Mouse (Mus musculus): Measurements from ENCODE around the gene Sh2d1b1. TPM values are rescaled to one million over a fixed set of nuclear protein-coding genes. Genes with fewer than 3 reads are reported as not detected.

Sh2d1b1 gene
- polyA plus RNA-seq, 1 experiment = not detected

DNA sequence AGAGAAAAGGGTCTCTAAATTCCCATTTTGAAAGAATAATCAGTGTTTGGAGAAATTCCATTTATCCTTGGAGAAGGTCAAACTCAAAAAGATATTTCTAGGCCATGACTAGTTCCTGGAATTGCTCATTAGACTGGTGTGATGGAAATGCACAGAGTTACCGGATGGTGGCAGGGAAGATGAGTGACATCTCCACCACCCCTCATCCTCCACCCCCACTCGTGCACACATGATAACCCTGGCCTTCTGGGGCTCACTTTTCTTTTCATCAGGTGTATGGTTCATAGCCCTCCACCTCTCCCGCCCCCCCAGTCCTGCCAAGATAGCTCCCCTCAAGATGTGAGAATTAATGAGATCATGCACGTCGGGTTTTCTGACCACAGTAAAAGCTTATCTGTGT lies 16.1 kb downstream of the Sh2d1b1 start:
- Histone ChIP-seq H3K9me3 (peaks cover 5% of the 10 kb centered on the region), H3K36me3 (replicated peaks; ENCODE audit: low read length) (no peaks in the 10 kb centered on the region), H3K4me1 (peaks cover 11% of the 10 kb centered on the region), H3K4me3 (replicated peaks) (no peak overlapping the region), H3K27me3 (replicated peaks) (peaks cover 2% of the 10 kb centered on the region)
- TF ChIP-seq FLI1 (IDR thresholded peaks at IDR 0.05; ENCODE audit: low read length) = no peak

DNA sequence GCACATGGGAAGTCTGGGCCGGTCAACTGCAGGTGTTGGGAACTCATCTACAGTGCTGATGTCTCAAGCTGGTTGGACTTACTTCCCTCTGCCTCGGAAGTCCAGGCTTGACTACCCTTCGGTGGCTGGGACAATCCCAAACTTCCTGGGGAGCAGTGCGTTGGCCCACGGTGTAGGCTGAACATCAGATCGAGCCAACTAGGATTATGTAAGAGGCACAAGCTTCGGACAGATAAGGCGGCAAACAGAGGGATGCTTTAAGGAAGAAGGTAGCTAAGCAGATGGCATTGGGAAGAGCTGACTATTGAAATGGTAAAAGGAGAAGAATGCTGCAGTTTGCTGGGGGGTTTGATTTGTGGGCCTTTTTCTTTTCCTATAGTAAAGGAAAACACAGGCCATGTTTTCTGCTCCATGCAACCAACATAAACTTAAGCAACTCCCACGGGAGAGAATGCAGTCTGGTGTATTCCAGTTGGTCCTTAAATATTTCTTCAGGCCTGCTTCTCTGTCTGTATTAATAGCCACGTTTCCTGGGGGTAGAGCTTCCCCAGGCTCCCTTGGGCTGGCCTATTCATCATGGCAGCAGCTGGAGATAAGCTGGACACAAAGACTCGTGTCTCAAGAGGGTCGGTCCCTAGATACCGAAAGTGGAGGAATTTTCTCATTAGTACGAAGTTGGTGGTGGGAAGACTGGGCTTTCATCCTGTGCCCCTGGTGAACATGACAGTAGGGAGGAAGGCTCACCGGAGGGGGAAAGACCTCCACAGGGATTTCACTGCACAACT lies 17.9 kb downstream of the Sh2d1b1 start:
- Histone ChIP-seq H3K36me3 (replicated peaks; ENCODE audit: low read length) (peaks cover 15% of the 10 kb centered on the region), H3K9me3 (peaks cover 1% of the 10 kb centered on the region), H3K27me3 (replicated peaks) (peaks cover under 1% of the 10 kb centered on the region), H3K4me3 (replicated peaks) (no peak overlapping the region), H3K4me1 (peaks cover 14% of the 10 kb centered on the region)
- TF ChIP-seq GATA1 (IDR thresholded peaks at IDR 0.05; ENCODE audit: borderline replicate concordance, low read length) (no peak), FLI1 (IDR thresholded peaks at IDR 0.05; ENCODE audit: low read length) (no peak)

DNA sequence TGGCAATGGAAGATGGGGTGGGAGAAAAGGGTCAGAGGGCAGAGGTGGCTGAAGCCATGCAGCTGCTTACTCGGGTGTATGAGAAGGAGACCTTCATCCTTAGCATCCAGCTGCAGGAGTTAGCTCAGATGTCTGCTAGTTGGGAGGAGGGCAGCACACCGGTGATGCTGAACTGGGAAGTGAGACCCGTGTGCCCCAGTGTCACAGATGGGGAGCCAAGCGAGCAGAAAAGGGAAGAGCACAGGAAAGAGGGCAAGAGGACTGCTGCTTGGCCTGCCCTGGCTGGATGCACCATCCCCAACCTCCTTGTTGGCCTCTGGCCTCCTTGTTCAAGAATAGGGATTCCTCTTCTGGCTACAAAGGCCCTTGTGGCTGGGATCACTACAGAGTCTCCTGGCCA lies 22.4 kb downstream of the Sh2d1b1 start:
- Histone ChIP-seq H3K9me3 (no peaks in the 10 kb centered on the region), H3K4me1 (peaks cover 23% of the 10 kb centered on the region), H3K27me3 (replicated peaks) (peaks cover 2% of the 10 kb centered on the region), H3K4me3 (replicated peaks) (no peak overlapping the region), H3K36me3 (replicated peaks; ENCODE audit: low read length) (peaks cover 56% of the 10 kb centered on the region)
- no peak for TF ChIP-seq FLI1 (IDR thresholded peaks at IDR 0.05; ENCODE audit: low read length)
- no peak for TF ChIP-seq GATA1 (IDR thresholded peaks at IDR 0.05; ENCODE audit: borderline replicate concordance, low read length)

DNA sequence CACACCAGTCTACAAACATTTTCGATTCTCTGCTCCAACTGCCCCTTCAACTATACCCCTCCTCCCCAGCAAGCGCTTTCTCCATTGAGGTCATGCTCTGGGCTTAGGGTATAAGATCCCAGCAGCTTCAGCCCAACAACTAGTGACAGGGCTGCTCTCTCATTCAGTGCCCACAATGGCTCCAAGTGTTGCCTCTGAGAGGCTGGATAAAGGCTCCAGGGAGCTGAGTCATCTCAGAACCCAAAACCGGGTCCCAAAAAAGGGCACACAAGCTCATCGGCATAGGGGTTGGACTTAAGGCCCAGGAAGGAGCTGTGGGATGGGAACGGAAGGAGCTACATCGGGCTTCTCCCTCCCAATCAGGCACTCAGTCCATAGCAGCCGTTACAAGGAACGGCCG lies 24.6 kb downstream of the Sh2d1b1 start:
- peaks cover 2% of the 10 kb centered on the region for H3K27me3 ChIP-seq (replicated peaks)
- peaks cover 76% of the 10 kb centered on the region for H3K36me3 ChIP-seq (replicated peaks; ENCODE audit: low read length)
- H3K4me3 ChIP-seq (replicated peaks) = no peak overlapping the region
- H3K4me1 ChIP-seq = peaks cover 19% of the 10 kb centered on the region
- peaks cover 3% of the 10 kb centered on the region; the same call in 1 of the 2 replicates for H3K9me3 ChIP-seq
- TF ChIP-seq FLI1 (IDR thresholded peaks at IDR 0.05; ENCODE audit: low read length) = no peak
- TF ChIP-seq GATA1 (IDR thresholded peaks at IDR 0.05; ENCODE audit: borderline replicate concordance, low read length) = no peak

DNA sequence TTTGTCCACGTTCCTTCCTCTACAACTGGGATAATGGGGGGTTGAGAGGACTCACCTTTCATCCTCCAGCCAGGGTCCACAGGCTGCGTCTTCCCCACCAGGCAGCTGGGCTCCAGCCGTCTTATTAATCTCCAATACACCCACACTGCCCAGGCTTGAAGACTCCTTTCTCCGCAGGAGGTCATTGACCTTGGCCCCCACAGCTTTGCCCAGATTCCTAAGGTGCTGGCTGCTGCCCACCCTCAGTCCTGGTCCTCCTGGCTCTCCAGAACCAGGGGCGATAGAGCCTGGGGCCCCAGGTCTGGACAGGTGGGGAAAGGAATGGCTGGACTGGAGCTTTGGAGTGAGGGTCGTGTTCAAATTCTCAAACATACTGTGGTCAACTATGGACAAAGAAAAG lies 25.3 kb downstream of the Sh2d1b1 start:
- H3K36me3 ChIP-seq (replicated peaks; ENCODE audit: low read length) = peaks cover 77% of the 10 kb centered on the region
- no peak for TF ChIP-seq GATA1 (IDR thresholded peaks at IDR 0.05; ENCODE audit: borderline replicate concordance, low read length)
- H3K4me1 ChIP-seq = peaks cover 19% of the 10 kb centered on the region

DNA sequence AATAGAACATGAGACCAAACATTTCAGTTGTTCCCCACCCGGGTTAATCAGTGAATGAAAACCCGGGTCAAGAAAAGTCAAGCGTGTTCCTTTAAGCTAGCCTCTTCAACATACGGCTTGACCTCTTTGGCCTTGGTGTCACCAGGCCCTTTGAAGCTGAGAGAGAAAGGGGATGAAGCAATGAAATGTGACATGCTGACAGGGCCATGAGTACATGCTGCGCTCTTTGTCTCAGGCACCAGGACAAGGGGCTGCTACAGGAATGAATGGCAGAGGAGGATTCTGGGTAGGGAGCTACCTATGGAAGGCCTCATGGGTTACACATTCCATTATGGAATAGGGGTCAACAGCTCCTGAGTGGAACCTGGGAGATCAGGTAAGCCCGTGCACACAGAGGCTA lies 26.0 kb downstream of the Sh2d1b1 start:
- H3K4me1 ChIP-seq = peaks cover 19% of the 10 kb centered on the region

More for the DNA sequence above, 25.3 kb downstream of the Sh2d1b1 start:
- no peak overlapping the region for H3K4me3 ChIP-seq (replicated peaks)
- H3K27me3 ChIP-seq (replicated peaks) = peaks cover 2% of the 10 kb centered on the region
- H3K9me3 ChIP-seq = peaks cover 3% of the 10 kb centered on the region; the same call in 1 of the 2 replicates

GRCm38 (mm10) chr1:170305002-170305401 lies 27.9 kb downstream of the Sh2d1b1 start:
- no peak for TF ChIP-seq FLI1 (IDR thresholded peaks at IDR 0.05; ENCODE audit: low read length)
- no peak for TF ChIP-seq GATA1 (IDR thresholded peaks at IDR 0.05; ENCODE audit: borderline replicate concordance, low read length)
- peaks cover 15% of the 10 kb centered on the region for H3K4me1 ChIP-seq

More for the DNA sequence above, 26.0 kb downstream of the Sh2d1b1 start:
- peaks cover 77% of the 10 kb centered on the region for H3K36me3 ChIP-seq (replicated peaks; ENCODE audit: low read length)
- H3K4me3 ChIP-seq (replicated peaks) = no peak overlapping the region
- H3K9me3 ChIP-seq = peaks cover 3% of the 10 kb centered on the region; the same call in 1 of the 2 replicates
- H3K27me3 ChIP-seq (replicated peaks) = peaks cover 2% of the 10 kb centered on the region
- TF ChIP-seq GATA1 (IDR thresholded peaks at IDR 0.05; ENCODE audit: borderline replicate concordance, low read length) = no peak
- no peak for TF ChIP-seq FLI1 (IDR thresholded peaks at IDR 0.05; ENCODE audit: low read length)

DNA sequence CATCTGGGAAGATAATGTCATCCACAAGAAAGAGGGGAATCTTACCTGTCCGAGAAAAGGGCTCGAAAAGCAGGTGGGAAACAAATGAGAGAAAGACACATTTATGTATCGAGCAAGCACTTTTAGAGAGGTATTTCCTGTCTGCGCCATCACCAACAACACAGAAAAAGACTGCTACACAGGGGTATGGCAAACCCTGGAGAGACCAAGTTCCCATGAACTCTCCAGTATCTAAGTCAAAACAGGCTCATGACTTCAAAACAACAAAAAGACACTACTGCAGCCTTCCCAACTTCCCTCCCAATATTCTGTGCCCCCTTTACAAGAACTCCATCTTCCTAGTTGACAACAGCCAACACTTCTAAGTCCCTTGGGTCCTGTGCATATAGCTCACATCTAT lies 29.1 kb downstream of the Sh2d1b1 start, which contains the start of gene Gm7694:
Gene Gm7694, minus strand, starts transcription at position 101 of the 400 bp plus-strand sequence.
- Histone ChIP-seq H3K9me3 (peaks cover 3% of the 10 kb centered on the region; the same call in 1 of the 2 replicates), H3K4me3 (replicated peaks) (no peak within 1 kb of the TSS), H3K4me1 (peaks cover 13% of the 10 kb centered on the region), H3K36me3 (replicated peaks; ENCODE audit: low read length) (peaks cover 55% of the 10 kb centered on the region), H3K27me3 (replicated peaks) (peaks cover 2% of the 10 kb centered on the region)
- TF ChIP-seq GATA1 (IDR thresholded peaks at IDR 0.05; ENCODE audit: borderline replicate concordance, low read length) = no peak

More at GRCm38 (mm10) chr1:170305002-170305401, 27.9 kb downstream of the Sh2d1b1 start:
- Histone ChIP-seq H3K36me3 (replicated peaks; ENCODE audit: low read length) (peaks cover 65% of the 10 kb centered on the region), H3K27me3 (replicated peaks) (peaks cover 4% of the 10 kb centered on the region), H3K9me3 (peaks cover 3% of the 10 kb centered on the region; the same call in 1 of the 2 replicates), H3K4me3 (replicated peaks) (no peak overlapping the region)

DNA sequence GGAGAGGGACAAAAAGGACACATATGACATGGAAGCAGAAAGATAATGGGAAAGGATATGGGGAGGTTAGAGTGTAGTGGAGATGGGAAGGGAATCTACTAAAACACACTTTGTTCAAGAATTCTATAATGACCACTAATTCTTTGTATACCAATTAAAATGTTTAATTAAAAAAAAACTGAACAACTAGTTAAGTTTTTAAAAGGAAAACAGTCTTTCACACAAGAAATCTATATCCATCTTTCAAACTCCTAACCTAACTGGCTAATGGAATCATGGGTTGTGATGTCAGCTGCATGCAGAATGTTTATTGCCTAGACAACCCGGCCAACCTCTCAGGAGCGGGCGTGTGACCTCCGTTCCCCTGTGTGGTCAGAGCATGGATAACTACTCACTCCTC lies 31.4 kb downstream of the Sh2d1b1 start, which contains the start of gene Spata46:
Gene Spata46, plus strand, starts transcription at position 301 of the 400 bp plus-strand sequence.
- Histone ChIP-seq H3K4me1 (0 out of 2 replicates have a peak, but pooled peaks cover 5% of the 10 kb centered on the region), H3K4me3 (replicated peaks) (no peak within 1 kb of the TSS), H3K36me3 (replicated peaks; ENCODE audit: low read length) (peaks cover 44% of the 10 kb centered on the region), H3K9me3 (peaks cover 3% of the 10 kb centered on the region; the same call in 1 of the 2 replicates), H3K27me3 (replicated peaks) (peaks cover 2% of the 10 kb centered on the region)
- TF ChIP-seq FLI1 (IDR thresholded peaks at IDR 0.05; ENCODE audit: low read length) (no peak), GATA1 (IDR thresholded peaks at IDR 0.05; ENCODE audit: borderline replicate concordance, low read length) (no peak)

DNA sequence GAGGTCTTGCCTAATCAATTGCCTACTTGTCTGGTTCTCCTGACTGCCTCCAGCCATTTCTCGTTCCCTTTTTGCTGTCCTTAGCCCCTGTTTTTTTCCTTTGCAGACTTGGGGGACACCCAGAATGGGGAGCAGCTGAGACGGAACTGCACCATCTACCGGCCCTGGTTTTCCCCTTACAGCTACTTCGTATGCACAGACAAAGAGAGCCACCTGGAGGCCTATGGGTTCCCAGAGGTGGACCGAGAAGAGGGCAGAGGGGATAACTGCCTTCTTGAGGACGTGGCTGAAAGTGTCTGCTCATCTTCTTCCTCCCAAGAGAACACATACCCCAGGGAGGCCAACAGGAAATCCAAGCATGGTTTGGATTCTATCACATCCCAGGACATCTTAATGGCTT lies 34.3 kb downstream of the Sh2d1b1 start:
- TF ChIP-seq GATA1 (IDR thresholded peaks at IDR 0.05; ENCODE audit: borderline replicate concordance, low read length) (no peak), FLI1 (IDR thresholded peaks at IDR 0.05; ENCODE audit: low read length) (no peak)
- Histone ChIP-seq H3K36me3 (replicated peaks; ENCODE audit: low read length) (peaks cover 27% of the 10 kb centered on the region), H3K9me3 (no peaks in the 10 kb centered on the region), H3K4me1 (peaks cover 9% of the 10 kb centered on the region; the same call in 1 of the 2 replicates), H3K4me3 (replicated peaks) (no peak overlapping the region), H3K27me3 (replicated peaks) (peaks cover 2% of the 10 kb centered on the region)
